ENCODE assay signal across 8 mouse cellular contexts in genomic region chr17:62783524-62784273, GRCm38 (mm10).
DNase-seq lines count a peak whose midpoint lies in the region; ATAC-seq and TF ChIP-seq lines count a peak whose summit lies in the region.

No protein-coding gene starts in this region.

- peak; percentile 35 for TF ChIP-seq CTCF in C2C12 (IDR thresholded peaks at IDR 0.05; ENCODE audit: control insufficient read depth, insufficient read depth, insufficient read length)
- 0 out of 2 replicates have a peak, but pooled peaks have one; percentile 26 for TF ChIP-seq CTCF in embryonic fibroblast, embryonic 13.5 days (IDR thresholded peaks at IDR 0.05; ENCODE audit: borderline replicate concordance, insufficient read depth, low read length)

- H3K4me2 ChIP-seq in kidney, embryonic 15.5 days = peak overlapping the region; percentile 59
- peak overlapping the region; percentile 42 for H3K4me2 ChIP-seq in stomach, embryonic 15.5 days

- TF ChIP-seq POLR2A in embryonic fibroblast, embryonic 13.5 days (IDR thresholded peaks at IDR 0.05; ENCODE audit: low read depth, low read length) = no peak

- H3K27ac ChIP-seq in embryonic fibroblast, embryonic 13.5 days (ENCODE audit: insufficient read depth, low read length) = no peak overlapping the region
- H3K27ac ChIP-seq in heart, embryonic 10.5 days = peak overlapping the region; percentile 78
- no peak overlapping the region for H3K27ac ChIP-seq in kidney, embryonic 15.5 days
- peak overlapping the region; percentile 69 for H3K27ac ChIP-seq in stomach, embryonic 15.5 days

- no peaks in the 10 kb centered on the region for H3K36me3 ChIP-seq in C2C12 (ENCODE audit: control insufficient read depth, insufficient read depth)
- H3K36me3 ChIP-seq in heart, embryonic 10.5 days = no peaks in the 10 kb centered on the region
- H3K36me3 ChIP-seq in kidney, embryonic 15.5 days = no peaks in the 10 kb centered on the region
- H3K36me3 ChIP-seq in stomach, embryonic 15.5 days = no peaks in the 10 kb centered on the region

- 14% methylated on average over 13 of the region's 13 CpGs for WGBS in heart, embryonic 10.5 days
- 14% methylated on average over 13 of the region's 13 CpGs for WGBS in kidney, embryonic 15.5 days
- WGBS in stomach, embryonic 15.5 days = 24% methylated on average over 13 of the region's 13 CpGs

- peak; percentile 72 for ATAC-seq in kidney, embryonic 15.5 days (replicated peaks; ENCODE audit: low FRiP score)
- ATAC-seq in stomach, embryonic 15.5 days (ENCODE audit: insufficient read depth, low FRiP score, low read depth) = peak; percentile 90

- no peaks in the 10 kb centered on the region for H3K9me3 ChIP-seq in heart, embryonic 10.5 days
- no peaks in the 10 kb centered on the region for H3K9me3 ChIP-seq in kidney, embryonic 15.5 days (replicated peaks)
- H3K9me3 ChIP-seq in stomach, embryonic 15.5 days = no peaks in the 10 kb centered on the region

- peaks cover 2% of the 10 kb centered on the region for H3K79me3 ChIP-seq in C2C12 (ENCODE audit: low read depth)

- peak; percentile 83 for DNase-seq in brain, adult 2 months (ENCODE audit: low read depth, low spot score)
- DNase-seq in heart, embryonic 10.5 days (ENCODE audit: low spot score) = peak; percentile 80
- peak; percentile 78 for DNase-seq in liver
- peak; percentile 76 for DNase-seq in neural tube, embryonic 10.5 days (ENCODE audit: extremely low spot score, low spot score)

- no peak overlapping the region for H3K4me3 ChIP-seq in C2C12 (ENCODE audit: insufficient read depth, poor library complexity, severe bottlenecking)
- no peak overlapping the region for H3K4me3 ChIP-seq in embryonic fibroblast, embryonic 13.5 days (ENCODE audit: insufficient read depth, low read length)
- H3K4me3 ChIP-seq in heart, embryonic 10.5 days = peak overlapping the region; percentile 37
- peak overlapping the region; percentile 37 for H3K4me3 ChIP-seq in kidney, embryonic 15.5 days (replicated peaks)
- peak overlapping the region; percentile 14; the same call in 1 of the 2 replicates for H3K4me3 ChIP-seq in stomach, embryonic 15.5 days (replicated peaks)

- H3K9ac ChIP-seq in kidney, embryonic 15.5 days = no peak overlapping the region
- no peak overlapping the region for H3K9ac ChIP-seq in stomach, embryonic 15.5 days

- no peaks in the 10 kb centered on the region for H3K27me3 ChIP-seq in C2C12 (ENCODE audit: control insufficient read depth, insufficient read depth, insufficient read length)
- no peaks in the 10 kb centered on the region for H3K27me3 ChIP-seq in heart, embryonic 10.5 days (ENCODE audit: insufficient read depth, poor library complexity, severe bottlenecking)
- H3K27me3 ChIP-seq in kidney, embryonic 15.5 days = no peaks in the 10 kb centered on the region
- H3K27me3 ChIP-seq in stomach, embryonic 15.5 days (replicated peaks) = no peaks in the 10 kb centered on the region

- H3K4me1 ChIP-seq in embryonic fibroblast, embryonic 13.5 days (ENCODE audit: control insufficient read depth, insufficient read depth, low read length) = peaks cover 12% of the 10 kb centered on the region; the same call in 1 of the 2 replicates
- H3K4me1 ChIP-seq in heart, embryonic 10.5 days = peaks cover 22% of the 10 kb centered on the region
- H3K4me1 ChIP-seq in kidney, embryonic 15.5 days = peaks cover 48% of the 10 kb centered on the region
- H3K4me1 ChIP-seq in stomach, embryonic 15.5 days = peaks cover 20% of the 10 kb centered on the region

- peaks cover 34% of the 10 kb centered on the region for H3K79me2 ChIP-seq in C2C12 (ENCODE audit: control insufficient read depth, insufficient read depth)

- H3ac ChIP-seq in C2C12 (ENCODE audit: control insufficient read depth, insufficient read length, low read depth) = no peak overlapping the region

TF ChIP-seq in C2C12, 6 proteins besides CTCF, POLR2A, EP300 and RAD21:
- TF ChIP-seq MYOD1 (IDR thresholded peaks at IDR 0.05; ENCODE audit: control insufficient read depth, insufficient read length, low read depth) (no peak), FOSL1 (IDR thresholded peaks at IDR 0.05; ENCODE audit: insufficient read depth, low read length, poor library complexity, severe bottlenecking) (no peak), USF1 (IDR thresholded peaks at IDR 0.05; ENCODE audit: low read depth) (no peak), CEBPB (IDR thresholded peaks at IDR 0.05; ENCODE audit: low read depth) (no peak), MAX (IDR thresholded peaks at IDR 0.05) (no peak), MYOG (IDR thresholded peaks at IDR 0.05; ENCODE audit: control insufficient read depth, extremely low read depth, insufficient read length) (no peak)

Comparison
In these comparisons a context has a peak if more than half of its experiments do, and no peak if none do; other contexts are left out.
1. H3K4me3 ChIP-seq: peak in heart, embryonic 10.5 days (single experiment), kidney, embryonic 15.5 days (single experiment) and stomach, embryonic 15.5 days (single experiment); none in C2C12 (single experiment) and embryonic fibroblast, embryonic 13.5 days (single experiment).
2. H3K27ac ChIP-seq: peak in heart, embryonic 10.5 days (single experiment) and stomach, embryonic 15.5 days (single experiment); none in embryonic fibroblast, embryonic 13.5 days (single experiment) and kidney, embryonic 15.5 days (single experiment).
3. Peak in every context shown above with its lines, with median percentiles within 50 percentile points of each other: DNase-seq.